Mouse (Mus musculus) mouse trophoblast stem cell (cell line): ENCODE results near the gene Nqo2.

Experiments used
- in situ Hi-C, 2 experiments: fragments of 300-500 bp; cut with MseI, MboI; formaldehyde crosslinking; loops; 2 replicates in 1 of 2; 3 replicates in 1 of 2; pipeline ENCODE4 v1.15.1; 2025

Gene Nqo2

DNA sequence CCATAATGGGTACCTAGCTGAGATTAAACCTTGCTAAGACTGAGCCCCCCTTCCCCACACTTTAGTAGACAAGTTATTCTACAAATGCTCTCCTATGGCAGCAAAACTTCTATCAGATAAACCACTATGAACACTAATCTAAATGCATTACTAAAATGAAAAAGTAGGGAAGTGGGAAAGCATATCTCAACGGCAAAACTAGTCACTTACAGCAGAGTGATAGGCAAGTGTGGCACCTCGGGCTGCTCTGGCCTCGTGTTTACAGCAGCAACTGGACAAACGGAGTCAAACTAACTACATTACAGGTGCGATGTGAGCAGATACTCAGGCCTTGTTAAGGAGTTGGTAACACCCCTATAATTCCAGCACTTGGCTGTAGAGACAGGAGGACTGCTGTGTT is 25.1 kb downstream of the Nqo2 start:
- in situ Hi-C loops: no loop called here

DNA sequence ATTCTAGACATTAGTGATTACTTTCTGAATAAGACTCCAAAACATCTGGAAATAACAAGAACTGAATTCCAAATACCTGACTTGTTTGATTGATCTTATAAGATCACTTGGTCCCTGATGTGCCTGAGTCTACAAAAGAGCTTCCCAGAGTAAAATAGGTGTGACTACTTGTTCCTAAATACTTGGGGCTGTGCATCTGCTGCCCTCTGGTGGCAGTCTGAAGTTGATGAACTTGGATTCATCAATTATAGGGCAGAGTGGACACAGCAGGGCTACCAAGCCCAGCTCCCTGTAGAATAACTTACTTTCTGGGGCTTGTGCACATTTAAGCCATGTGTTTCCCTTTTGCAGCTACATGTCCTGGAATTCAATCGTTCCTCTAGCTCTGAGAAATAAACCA is 30.7 kb downstream of the Nqo2 start:
- in situ Hi-C loops: loop anchor here in 1 of 2 experiments (5.0 kb wide), 1 partner anchor 38 kb away; no protein-coding TSS in a partner anchor

DNA sequence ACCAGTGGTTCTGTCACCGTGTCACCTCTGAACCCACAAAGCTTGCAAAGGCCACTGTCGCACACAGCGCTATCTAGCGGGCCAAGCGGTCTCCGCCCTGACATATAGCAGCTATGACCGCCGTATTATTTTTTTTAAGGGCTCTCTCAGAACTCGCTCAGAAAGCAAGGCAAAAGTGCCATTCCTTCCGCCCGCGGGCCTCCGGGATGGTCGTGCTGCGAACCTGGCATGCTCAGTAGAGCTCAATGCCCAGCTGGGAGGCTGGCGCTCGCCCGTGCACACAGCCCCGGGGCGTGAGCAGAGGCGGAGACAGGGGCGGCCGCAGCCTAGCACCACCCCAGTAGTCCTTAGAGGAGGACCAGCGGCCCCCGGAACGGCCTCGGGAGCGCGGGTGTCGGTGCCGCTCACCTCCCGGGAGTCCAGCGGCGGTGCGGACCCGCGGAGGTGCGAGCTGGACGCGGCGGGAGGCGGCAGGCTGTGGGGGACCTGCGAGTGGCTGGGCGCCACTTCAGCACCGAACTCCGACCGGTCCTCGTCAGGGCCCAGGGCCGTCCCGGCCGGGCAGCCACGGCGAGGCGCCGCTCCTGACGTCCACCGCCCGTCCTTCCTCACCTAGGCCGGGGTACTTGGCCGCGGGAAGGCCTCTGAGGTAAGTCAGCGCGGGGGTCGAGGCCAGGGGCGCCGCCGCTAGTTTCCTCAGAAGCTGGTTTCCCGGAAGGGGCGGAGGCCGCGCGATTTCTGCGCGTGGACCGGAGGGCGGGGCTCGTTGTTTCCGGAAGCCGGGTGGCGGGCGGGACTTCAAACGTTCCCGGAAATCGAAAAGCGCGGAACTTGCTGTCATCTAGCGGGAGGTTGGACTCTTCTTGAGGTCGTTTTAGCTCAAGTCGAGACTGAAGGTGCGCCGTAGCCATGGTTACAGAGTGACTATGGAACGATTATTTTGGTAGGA is 37.8 kb downstream of the Nqo2 start, which contains the start of the genes Ripk1 and Serpinb6a:
Ripk1 (plus strand) TSS at position 306 of the 949 bp plus-strand sequence.
Serpinb6a (minus strand) TSS at position 737 of the 949 bp plus-strand sequence.
- in situ Hi-C loops: loop anchor here in 1 of 2 experiments (5.0 kb wide), 1 partner anchor 45 kb away; no protein-coding TSS in a partner anchor

DNA sequence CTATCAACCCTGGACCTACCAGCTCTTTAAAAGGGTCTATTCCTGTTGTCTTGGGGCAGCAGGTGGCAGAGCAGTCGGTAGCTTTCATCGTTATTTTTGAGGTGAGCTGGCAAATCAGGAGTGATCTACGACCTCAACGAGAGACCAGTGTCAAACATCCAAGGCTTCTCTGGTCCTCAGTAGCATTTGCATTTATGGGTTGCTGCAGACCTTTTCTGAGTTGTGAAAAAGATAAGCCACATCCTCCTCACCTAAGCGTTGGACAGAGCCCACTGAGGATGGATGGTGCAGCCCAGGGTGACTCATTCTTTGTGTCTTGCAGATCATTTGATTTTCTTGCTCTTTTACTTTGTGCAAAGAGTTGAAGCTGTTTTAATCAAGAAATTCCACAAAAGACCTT is 38.6 kb downstream of the Nqo2 start:
- in situ Hi-C loops: loop anchor here in 1 of 2 experiments (5.0 kb wide), 1 partner anchor 46 kb away; no protein-coding TSS in a partner anchor

DNA sequence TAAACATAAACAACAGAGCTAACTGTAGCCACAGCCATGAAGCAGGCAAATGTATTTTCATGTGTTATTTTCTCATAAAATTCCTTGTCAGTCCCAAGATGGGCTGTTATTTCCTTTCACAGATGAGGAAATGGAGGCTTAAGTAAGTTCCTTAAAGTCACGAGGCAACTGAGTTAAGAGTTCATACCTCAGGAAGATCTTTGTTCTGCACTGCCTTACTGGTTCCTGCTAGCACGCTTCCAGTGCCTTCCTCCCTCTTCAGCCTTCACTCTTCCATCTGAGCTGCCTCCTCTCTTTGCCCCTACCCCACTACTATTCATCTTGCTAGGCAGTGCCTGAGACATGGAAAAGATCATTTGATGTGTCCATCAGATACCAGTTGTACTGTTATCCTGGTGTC is 42.7 kb downstream of the Nqo2 start:
- in situ Hi-C loops: no loop called here

DNA sequence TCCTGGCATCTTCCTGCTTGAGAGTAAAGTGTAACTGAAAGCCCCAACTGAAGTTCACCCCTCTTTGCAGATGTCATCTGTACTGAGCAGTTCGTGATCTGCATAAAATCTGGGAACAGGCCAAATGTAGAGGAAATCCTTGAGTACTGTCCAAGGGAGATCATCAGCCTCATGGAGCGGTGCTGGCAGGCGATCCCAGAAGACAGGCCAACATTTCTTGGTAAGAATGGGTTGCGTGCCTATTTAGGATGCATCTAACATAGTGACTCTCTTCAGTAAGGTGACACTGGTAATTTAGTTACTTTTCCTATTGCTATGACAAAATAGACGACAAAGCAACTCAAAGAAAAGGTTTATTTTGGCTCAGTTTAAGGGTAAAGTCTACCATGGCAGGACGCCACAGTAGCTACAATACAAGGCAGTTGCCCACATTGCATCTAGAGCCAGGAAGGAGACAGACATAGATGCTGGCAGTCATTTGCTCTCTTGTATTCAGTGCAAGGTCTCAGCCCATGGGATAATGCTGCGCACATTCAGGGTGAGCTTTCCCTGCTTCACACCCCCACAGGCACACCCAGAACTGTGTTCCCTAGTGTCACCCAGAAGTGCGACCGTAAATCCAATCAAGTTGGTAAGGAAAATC is 52.6 kb downstream of the Nqo2 start:
- in situ Hi-C loops: no loop called here

DNA sequence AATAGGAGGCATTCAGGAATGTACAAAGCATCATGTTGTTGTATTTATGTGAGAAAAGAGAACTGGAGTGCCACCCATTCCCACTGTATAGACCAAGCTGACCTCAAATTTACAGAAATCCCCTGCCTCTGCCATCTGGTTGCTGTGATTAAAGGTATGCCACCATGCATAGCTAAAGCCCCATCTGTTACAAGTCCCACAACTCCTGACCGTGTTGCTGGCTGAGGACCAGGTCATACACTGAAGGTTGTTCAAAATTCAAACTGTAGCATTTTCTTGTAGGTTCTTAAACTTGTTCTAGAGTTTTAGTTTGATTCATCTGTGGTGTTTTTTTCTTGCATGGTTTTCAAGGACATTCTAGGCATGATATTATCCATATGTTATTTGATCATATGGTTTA is 54.0 kb downstream of the Nqo2 start:
- in situ Hi-C loops: no loop called here

DNA sequence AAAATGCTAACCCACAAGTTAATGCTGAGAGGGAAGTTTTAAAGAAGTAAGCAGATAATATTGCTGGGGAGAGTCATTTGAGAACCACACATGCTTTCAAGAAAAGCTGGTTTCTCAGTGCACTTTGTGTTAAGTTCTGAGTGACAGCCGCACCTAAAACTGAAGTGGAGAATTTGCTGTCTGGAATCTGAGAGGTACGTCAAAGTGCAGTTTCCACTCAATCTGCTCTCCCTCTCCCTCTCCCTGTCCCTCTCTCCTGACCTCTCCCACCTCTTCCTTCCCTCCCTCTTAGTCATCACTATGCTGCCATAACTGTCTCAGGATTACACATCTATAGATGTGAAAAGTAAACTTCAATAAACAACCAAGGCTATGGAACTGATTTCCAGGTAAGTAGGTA is 57.5 kb downstream of the Nqo2 start:
- in situ Hi-C loops: no loop called here

DNA sequence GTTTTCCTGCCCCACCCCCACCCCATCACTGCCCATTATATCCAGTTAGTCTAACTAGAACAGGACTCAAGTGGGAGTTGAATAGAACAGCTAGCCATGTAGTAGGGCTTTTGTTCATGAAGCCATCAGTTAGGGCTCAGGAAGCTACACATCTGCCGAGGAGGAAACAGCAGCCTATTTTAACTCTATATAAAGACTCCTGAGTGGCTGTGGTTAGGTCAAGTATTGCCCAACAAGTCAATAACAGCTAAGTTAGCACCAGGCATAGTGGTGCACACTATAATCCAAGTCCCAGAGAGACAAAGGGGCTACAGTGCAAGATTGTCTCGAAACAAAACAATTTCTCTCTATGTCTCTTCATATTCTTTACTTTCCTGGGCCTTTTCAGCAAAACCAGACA is 67.6 kb downstream of the Nqo2 start:
- in situ Hi-C loops: no loop called here

DNA sequence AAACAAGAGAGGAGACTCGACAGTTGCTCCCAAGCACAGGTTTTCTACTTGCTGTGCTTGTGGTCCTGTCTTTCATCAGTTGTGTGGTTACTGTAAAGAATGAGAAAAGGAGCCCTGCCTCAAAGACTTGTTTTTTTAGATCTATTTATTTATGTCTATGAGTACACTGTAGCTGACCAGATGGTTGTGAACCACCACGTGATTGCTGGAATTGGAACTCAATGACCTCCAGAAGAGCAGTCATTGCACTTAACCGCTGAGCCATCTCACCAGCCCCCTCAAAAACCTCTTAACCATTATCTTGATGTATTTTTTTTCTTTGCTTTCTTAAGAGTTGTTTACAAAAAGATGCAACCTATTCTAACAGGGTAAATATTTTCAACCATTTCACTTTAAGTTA is 70.9 kb downstream of the Nqo2 start:
- in situ Hi-C loops: no loop called here

DNA sequence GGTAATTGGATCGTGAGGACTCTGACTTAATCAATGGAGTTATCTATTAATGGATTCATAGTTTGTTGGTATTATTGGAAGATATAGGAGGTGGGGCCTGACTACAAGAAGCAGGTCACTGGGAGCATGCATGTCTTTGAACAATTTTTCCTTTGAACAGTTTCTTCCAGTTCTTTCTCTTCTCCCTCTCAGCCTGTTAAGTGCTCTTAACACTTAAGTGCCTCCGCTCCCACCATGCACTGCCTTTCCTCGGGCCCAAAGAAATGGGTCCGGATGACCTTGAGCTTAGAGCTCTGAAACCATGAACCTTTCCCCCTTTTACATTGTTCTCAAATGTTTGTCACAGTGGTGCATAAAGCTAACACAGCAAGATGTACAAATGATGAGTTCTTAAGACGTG is 72.2 kb downstream of the Nqo2 start:
- in situ Hi-C loops: no loop called here

DNA sequence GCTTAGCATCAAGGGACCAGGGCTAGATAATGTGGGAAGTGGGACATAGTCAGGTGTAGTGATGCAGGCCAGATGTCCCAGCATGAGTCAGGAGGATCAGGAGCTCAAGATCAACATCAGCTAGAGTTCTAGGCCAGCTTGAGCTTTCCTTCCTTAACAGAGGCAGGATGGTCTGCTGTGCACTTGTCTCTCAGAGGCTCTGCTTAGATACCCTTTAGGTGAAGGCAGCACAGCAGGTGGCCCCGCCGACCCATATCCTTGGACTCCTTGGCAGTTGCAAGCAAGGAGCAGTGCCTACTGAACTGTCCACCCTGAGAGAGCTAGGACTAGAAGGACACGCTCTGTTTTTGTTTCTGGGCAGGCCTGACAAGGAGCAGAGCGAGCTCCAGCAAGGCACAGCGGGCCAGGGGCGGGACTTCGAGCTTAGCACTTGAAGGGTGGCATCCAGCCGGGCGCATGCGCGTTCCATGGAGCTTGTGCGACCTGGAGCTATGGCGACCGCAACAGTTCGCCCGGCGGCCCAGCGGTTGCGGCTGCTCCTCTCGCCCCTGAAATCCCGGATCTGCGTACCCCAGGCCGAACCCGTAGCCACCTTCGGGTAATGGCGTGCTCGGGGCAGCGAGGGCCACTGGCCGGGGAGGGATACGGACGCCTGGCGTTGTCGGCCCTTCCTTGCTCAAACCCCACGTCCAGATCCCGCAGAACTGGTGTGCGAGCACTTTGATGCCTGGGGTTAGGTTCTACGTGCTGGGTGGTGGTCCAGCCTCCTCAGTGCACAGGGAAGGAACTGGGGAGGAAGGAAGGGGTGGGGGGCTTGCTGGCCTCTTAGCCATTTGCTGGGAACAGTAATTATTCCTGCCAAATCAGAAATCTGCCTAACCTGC is 72.9 kb downstream of the Nqo2 start, which contains the start of gene Bphl:
Bphl (plus strand) TSS at position 426 of the 884 bp plus-strand sequence.
- in situ Hi-C loops: no loop called here

DNA sequence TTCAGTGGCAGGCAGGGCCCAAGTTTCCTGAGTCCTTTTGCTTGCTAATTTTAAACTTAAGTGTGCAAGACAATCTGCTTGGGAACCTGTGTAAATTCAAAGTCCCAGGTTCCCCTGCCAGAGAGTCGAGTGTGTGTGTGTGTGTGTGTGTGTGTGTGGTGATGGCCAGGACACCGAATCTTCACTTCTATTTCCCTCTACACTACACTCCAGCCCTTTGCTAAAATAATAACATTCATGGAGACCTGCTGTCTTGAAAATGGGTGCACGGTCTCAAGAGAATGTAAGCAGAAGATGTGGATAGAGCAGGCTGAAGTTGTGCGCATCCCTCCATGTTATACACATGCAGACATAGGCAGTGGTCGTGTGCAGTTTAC is 73.6 kb downstream of the Nqo2 start:
- in situ Hi-C loops: no loop called here
